Mouse (Mus musculus): ENCODE measurements at regions not wholly inside any gene's neighbourhood (a gene's known extent, or its start where the extent isn't known, plus 50 kb on each side); places are given as distances from the start of the nearest gene placed in this dataset.

GRCm38 (mm10) chr5:43133672-43134071, 99.3 kb upstream of the Cpeb2 start:
- Histone ChIP-seq H3K36me3 (ENCODE audit: control insufficient read depth, insufficient read depth) (no peaks in the 10 kb centered on the region), H3K4me3 (ENCODE audit: insufficient read depth, poor library complexity, severe bottlenecking) (no peak overlapping the region), H3K79me2 (ENCODE audit: control insufficient read depth, insufficient read depth) (no peaks in the 10 kb centered on the region), H3K79me3 (ENCODE audit: low read depth) (no peaks in the 10 kb centered on the region), H3K27me3 (ENCODE audit: control insufficient read depth, insufficient read depth, insufficient read length) (no peaks in the 10 kb centered on the region), H3ac (ENCODE audit: control insufficient read depth, insufficient read length, low read depth) (no peak overlapping the region)
- no peak for TF ChIP-seq MYOD1 (IDR thresholded peaks at IDR 0.05; ENCODE audit: control insufficient read depth, insufficient read length, low read depth)
- TF ChIP-seq CTCF (IDR thresholded peaks at IDR 0.05; ENCODE audit: control insufficient read depth, insufficient read depth, insufficient read length) = no peak
- no peak for TF ChIP-seq CEBPB (IDR thresholded peaks at IDR 0.05; ENCODE audit: low read depth)
- no peak for TF ChIP-seq FOSL1 (IDR thresholded peaks at IDR 0.05; ENCODE audit: insufficient read depth, low read length, poor library complexity, severe bottlenecking)

- Histone ChIP-seq H3K36me3 (ENCODE audit: control insufficient read depth, insufficient read depth) (no peaks in the 10 kb centered on the region), H3K4me3 (ENCODE audit: insufficient read depth, poor library complexity, severe bottlenecking) (no peak overlapping the region), H3K27me3 (ENCODE audit: control insufficient read depth, insufficient read depth, insufficient read length) (no peaks in the 10 kb centered on the region), H3K79me3 (ENCODE audit: low read depth) (no peaks in the 10 kb centered on the region), H3ac (ENCODE audit: control insufficient read depth, insufficient read length, low read depth) (no peak overlapping the region), H3K79me2 (ENCODE audit: control insufficient read depth, insufficient read depth) (no peaks in the 10 kb centered on the region)
- no peak for TF ChIP-seq USF1 (IDR thresholded peaks at IDR 0.05; ENCODE audit: low read depth)
- no peak for TF ChIP-seq CEBPB (IDR thresholded peaks at IDR 0.05; ENCODE audit: low read depth)
- TF ChIP-seq MYOG (IDR thresholded peaks at IDR 0.05; ENCODE audit: control insufficient read depth, extremely low read depth, insufficient read length) = no peak
These were observed 96.8 kb upstream of the Cpeb2 start for GRCm38 (mm10) chr5:43136142-43136541.

- H3K79me2 ChIP-seq (ENCODE audit: control insufficient read depth, insufficient read depth) = no peaks in the 10 kb centered on the region
- no peak for TF ChIP-seq USF1 (IDR thresholded peaks at IDR 0.05; ENCODE audit: low read depth)
- no peak for TF ChIP-seq MYOD1 (IDR thresholded peaks at IDR 0.05; ENCODE audit: control insufficient read depth, insufficient read length, low read depth)
- TF ChIP-seq CEBPB (IDR thresholded peaks at IDR 0.05; ENCODE audit: low read depth) = no peak
- no peak for TF ChIP-seq CTCF (IDR thresholded peaks at IDR 0.05; ENCODE audit: control insufficient read depth, insufficient read depth, insufficient read length)
- no peak overlapping the region for H3K4me3 ChIP-seq (ENCODE audit: insufficient read depth, poor library complexity, severe bottlenecking)
- no peaks in the 10 kb centered on the region for H3K27me3 ChIP-seq (ENCODE audit: control insufficient read depth, insufficient read depth, insufficient read length)
- no peaks in the 10 kb centered on the region for H3K79me3 ChIP-seq (ENCODE audit: low read depth)
- H3K36me3 ChIP-seq (ENCODE audit: control insufficient read depth, insufficient read depth) = no peaks in the 10 kb centered on the region
- H3ac ChIP-seq (ENCODE audit: control insufficient read depth, insufficient read length, low read depth) = no peak overlapping the region
These were observed 95.2 kb upstream of the Cpeb2 start for GRCm38 (mm10) chr5:43137777-43138176.

- no peaks in the 10 kb centered on the region for H3K79me3 ChIP-seq (ENCODE audit: low read depth)
- H3ac ChIP-seq (ENCODE audit: control insufficient read depth, insufficient read length, low read depth) = no peak overlapping the region
- no peak overlapping the region for H3K4me3 ChIP-seq (ENCODE audit: insufficient read depth, poor library complexity, severe bottlenecking)
- no peaks in the 10 kb centered on the region for H3K79me2 ChIP-seq (ENCODE audit: control insufficient read depth, insufficient read depth)
- no peaks in the 10 kb centered on the region for H3K36me3 ChIP-seq (ENCODE audit: control insufficient read depth, insufficient read depth)
- H3K27me3 ChIP-seq (ENCODE audit: control insufficient read depth, insufficient read depth, insufficient read length) = no peaks in the 10 kb centered on the region
- no peak for TF ChIP-seq FOSL1 (IDR thresholded peaks at IDR 0.05; ENCODE audit: insufficient read depth, low read length, poor library complexity, severe bottlenecking)
- TF ChIP-seq MAX (IDR thresholded peaks at IDR 0.05) = no peak
- TF ChIP-seq CTCF (IDR thresholded peaks at IDR 0.05; ENCODE audit: control insufficient read depth, insufficient read depth, insufficient read length) = no peak
- TF ChIP-seq MYOG (IDR thresholded peaks at IDR 0.05; ENCODE audit: control insufficient read depth, extremely low read depth, insufficient read length) = no peak
These were observed 94.0 kb upstream of the Cpeb2 start for GRCm38 (mm10) chr5:43138931-43139486.

GRCm38 (mm10) chr5:43139813-43140212, 93.2 kb upstream of the Cpeb2 start:
- Histone ChIP-seq H3K79me2 (ENCODE audit: control insufficient read depth, insufficient read depth) (no peaks in the 10 kb centered on the region), H3K4me3 (ENCODE audit: insufficient read depth, poor library complexity, severe bottlenecking) (no peak overlapping the region), H3K79me3 (ENCODE audit: low read depth) (no peaks in the 10 kb centered on the region), H3K27me3 (ENCODE audit: control insufficient read depth, insufficient read depth, insufficient read length) (no peaks in the 10 kb centered on the region), H3K36me3 (ENCODE audit: control insufficient read depth, insufficient read depth) (no peaks in the 10 kb centered on the region), H3ac (ENCODE audit: control insufficient read depth, insufficient read length, low read depth) (no peak overlapping the region)
- TF ChIP-seq USF1 (IDR thresholded peaks at IDR 0.05; ENCODE audit: low read depth) (no peak), CTCF (IDR thresholded peaks at IDR 0.05; ENCODE audit: control insufficient read depth, insufficient read depth, insufficient read length) (no peak), CEBPB (IDR thresholded peaks at IDR 0.05; ENCODE audit: low read depth) (no peak), FOSL1 (IDR thresholded peaks at IDR 0.05; ENCODE audit: insufficient read depth, low read length, poor library complexity, severe bottlenecking) (no peak), MYOG (IDR thresholded peaks at IDR 0.05; ENCODE audit: control insufficient read depth, extremely low read depth, insufficient read length) (no peak), MYOD1 (IDR thresholded peaks at IDR 0.05; ENCODE audit: control insufficient read depth, insufficient read length, low read depth) (no peak), MAX (IDR thresholded peaks at IDR 0.05) (no peak)

- H3K27me3 ChIP-seq (ENCODE audit: control insufficient read depth, insufficient read depth, insufficient read length) = no peaks in the 10 kb centered on the region
- no peaks in the 10 kb centered on the region for H3K79me3 ChIP-seq (ENCODE audit: low read depth)
- H3K4me3 ChIP-seq (ENCODE audit: insufficient read depth, poor library complexity, severe bottlenecking) = no peak overlapping the region
- H3ac ChIP-seq (ENCODE audit: control insufficient read depth, insufficient read length, low read depth) = no peak overlapping the region
- no peaks in the 10 kb centered on the region for H3K36me3 ChIP-seq (ENCODE audit: control insufficient read depth, insufficient read depth)
- no peaks in the 10 kb centered on the region for H3K79me2 ChIP-seq (ENCODE audit: control insufficient read depth, insufficient read depth)
- TF ChIP-seq MYOG (IDR thresholded peaks at IDR 0.05; ENCODE audit: control insufficient read depth, extremely low read depth, insufficient read length) (no peak), MAX (IDR thresholded peaks at IDR 0.05) (no peak), CEBPB (IDR thresholded peaks at IDR 0.05; ENCODE audit: low read depth) (no peak), USF1 (IDR thresholded peaks at IDR 0.05; ENCODE audit: low read depth) (no peak), MYOD1 (IDR thresholded peaks at IDR 0.05; ENCODE audit: control insufficient read depth, insufficient read length, low read depth) (no peak), CTCF (IDR thresholded peaks at IDR 0.05; ENCODE audit: control insufficient read depth, insufficient read depth, insufficient read length) (no peak), FOSL1 (IDR thresholded peaks at IDR 0.05; ENCODE audit: insufficient read depth, low read length, poor library complexity, severe bottlenecking) (no peak)
These were observed 87.0 kb upstream of the Cpeb2 start for GRCm38 (mm10) chr5:43145939-43146338.

Data from C2C12 (cell line).